Mouse (Mus musculus): ENCODE data around the gene Btbd17. TPM values are rescaled to one million over a fixed set of nuclear protein-coding genes. Genes with fewer than 3 reads are reported as not detected.
A peak's percentile ranks its signal among the peaks of the same experiment; 100 is the strongest.

Gene Btbd17
- polyA plus RNA-seq, 1 experiment from 2014 or later, result 0.47 TPM

DNA sequence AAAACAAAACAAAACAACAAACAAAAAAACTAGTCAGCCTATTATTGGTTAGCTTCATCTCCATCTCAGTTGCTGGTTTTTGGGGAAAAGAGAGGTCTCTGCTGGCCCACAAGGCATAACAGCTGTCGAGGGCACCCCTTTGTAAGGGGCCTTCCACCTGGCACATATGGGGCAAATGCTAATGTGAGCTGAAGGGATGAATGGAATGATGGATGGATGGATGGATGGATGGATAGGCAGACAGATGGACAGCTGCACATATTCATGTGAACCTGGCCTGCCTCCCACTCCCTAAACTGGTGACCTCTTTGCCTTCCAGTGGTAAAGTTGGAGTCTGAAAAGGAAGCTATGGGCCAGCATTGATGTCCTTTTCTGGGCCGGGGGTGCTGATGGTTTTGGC lies 11.3 kb upstream of the Btbd17 start:
- Histone ChIP-seq H3K27ac (ENCODE audit: low read length) (no peak overlapping the region), H3K4me1 (ENCODE audit: insufficient read depth, low read length) (peaks cover 25% of the 10 kb centered on the region), H3K9me3 (ENCODE audit: low read length) (no peaks in the 10 kb centered on the region), H3K9ac (replicated peaks; ENCODE audit: low read length) (no peak overlapping the region), H3K27me3 (ENCODE audit: insufficient read depth, low read length) (no peaks in the 10 kb centered on the region), H3K4me3 (ENCODE audit: low read length) (no peak overlapping the region), H3K36me3 (ENCODE audit: insufficient read depth, low read length) (no peaks in the 10 kb centered on the region), H3K4me2 (replicated peaks; ENCODE audit: low read depth, low read length) (no peak overlapping the region)
- no peak for ATAC-seq (ENCODE audit: low FRiP score, low TSS enrichment)
- 74% methylated on average over 2 of the region's 2 CpGs for WGBS

DNA sequence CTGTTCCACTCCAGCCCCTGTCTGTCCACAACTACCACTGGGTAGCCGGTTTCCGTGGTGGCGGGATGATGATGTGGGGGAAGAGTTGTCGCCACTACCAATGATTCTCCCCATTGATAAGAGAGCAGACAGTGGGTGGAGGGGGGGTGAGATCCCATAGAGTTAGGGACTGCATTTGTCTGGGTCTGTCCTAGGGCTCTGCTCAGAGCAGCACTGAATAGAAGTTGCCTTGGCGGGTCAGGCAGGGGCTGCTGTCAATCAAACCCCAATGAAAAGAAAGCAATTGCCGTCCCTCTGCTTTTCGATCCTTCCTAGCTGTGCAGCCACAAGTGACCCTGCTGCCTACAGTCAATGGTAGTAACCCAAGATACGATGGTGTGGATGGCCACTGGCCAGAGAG lies 8.2 kb upstream of the Btbd17 start:
- Histone ChIP-seq H3K4me3 (ENCODE audit: low read length) (no peak overlapping the region), H3K9me3 (ENCODE audit: low read length) (no peaks in the 10 kb centered on the region), H3K4me1 (ENCODE audit: insufficient read depth, low read length) (peaks cover 14% of the 10 kb centered on the region; the same call in 1 of the 2 replicates), H3K27ac (ENCODE audit: low read length) (no peak overlapping the region), H3K27me3 (ENCODE audit: insufficient read depth, low read length) (no peaks in the 10 kb centered on the region), H3K36me3 (ENCODE audit: insufficient read depth, low read length) (no peaks in the 10 kb centered on the region), H3K4me2 (replicated peaks; ENCODE audit: low read depth, low read length) (no peak overlapping the region), H3K9ac (replicated peaks; ENCODE audit: low read length) (no peak overlapping the region)
- 60% methylated on average over 8 of the region's 8 CpGs for WGBS
- ATAC-seq (ENCODE audit: low FRiP score, low TSS enrichment), result no peak

GRCm38 (mm10) chr11:114802540-114803267 lies 7.0 kb upstream of the Btbd17 start:
- Histone ChIP-seq H3K9me3 (ENCODE audit: low read length) (no peaks in the 10 kb centered on the region), H3K4me2 (replicated peaks; ENCODE audit: low read depth, low read length) (no peak overlapping the region), H3K36me3 (ENCODE audit: insufficient read depth, low read length) (no peaks in the 10 kb centered on the region), H3K9ac (replicated peaks; ENCODE audit: low read length) (no peak overlapping the region), H3K27ac (ENCODE audit: low read length) (no peak overlapping the region), H3K4me1 (ENCODE audit: insufficient read depth, low read length) (peaks cover 10% of the 10 kb centered on the region; the same call in 1 of the 2 replicates), H3K4me3 (ENCODE audit: low read length) (no peak overlapping the region), H3K27me3 (ENCODE audit: insufficient read depth, low read length) (no peaks in the 10 kb centered on the region)
- 59% methylated on average over 15 of the region's 15 CpGs for WGBS
- no peak; the same call in 1 of the 2 replicates for ATAC-seq (ENCODE audit: low FRiP score, low TSS enrichment)

- Histone ChIP-seq H3K9me3 (ENCODE audit: low read length) (no peaks in the 10 kb centered on the region), H3K27me3 (ENCODE audit: insufficient read depth, low read length) (no peaks in the 10 kb centered on the region), H3K4me2 (replicated peaks; ENCODE audit: low read depth, low read length) (no peak overlapping the region), H3K9ac (replicated peaks; ENCODE audit: low read length) (no peak overlapping the region), H3K36me3 (ENCODE audit: insufficient read depth, low read length) (no peaks in the 10 kb centered on the region), H3K27ac (ENCODE audit: low read length) (no peak overlapping the region), H3K4me1 (ENCODE audit: insufficient read depth, low read length) (peaks cover 5% of the 10 kb centered on the region; the same call in 1 of the 2 replicates), H3K4me3 (ENCODE audit: low read length) (no peak overlapping the region)
- 100% methylated on average over 1 of the region's 1 CpGs for WGBS
- ATAC-seq (ENCODE audit: low FRiP score, low TSS enrichment), result no peak
These were observed 6.2 kb upstream of the Btbd17 start for GRCm38 (mm10) chr11:114801906-114802305.

- H3K4me2 ChIP-seq (replicated peaks; ENCODE audit: low read depth, low read length), result no peak within 1 kb of the TSS
- H3K9me3 ChIP-seq (ENCODE audit: low read length), result no peaks in the 10 kb centered on the region
- no peak for ATAC-seq (ENCODE audit: low FRiP score, low TSS enrichment)
- H3K4me1 ChIP-seq (ENCODE audit: insufficient read depth, low read length), result peaks cover 28% of the 10 kb centered on the region
- H3K27ac ChIP-seq (ENCODE audit: low read length), result no peak within 1 kb of the TSS
- H3K9ac ChIP-seq (replicated peaks; ENCODE audit: low read length), result no peak within 1 kb of the TSS
- 91% methylated on average over 3 of the region's 3 CpGs for WGBS
- no peak within 1 kb of the TSS for H3K4me3 ChIP-seq (ENCODE audit: low read length)
- H3K27me3 ChIP-seq (ENCODE audit: insufficient read depth, low read length), result peaks cover 5% of the 10 kb centered on the region
- H3K36me3 ChIP-seq (ENCODE audit: insufficient read depth, low read length), result no peaks in the 10 kb centered on the region
These were observed 2.9 kb upstream of the Btbd17 start, which contains the start of gene Gpr142 for GRCm38 (mm10) chr11:114798624-114799023. Gene Gpr142 (plus strand): TSS chr11:114798924.

GRCm38 (mm10) chr11:114797981-114798380 lies 2.2 kb upstream of the Btbd17 start:
- Histone ChIP-seq H3K36me3 (ENCODE audit: insufficient read depth, low read length) (no peaks in the 10 kb centered on the region), H3K4me1 (ENCODE audit: insufficient read depth, low read length) (peaks cover 30% of the 10 kb centered on the region), H3K27ac (ENCODE audit: low read length) (no peak overlapping the region), H3K9me3 (ENCODE audit: low read length) (no peaks in the 10 kb centered on the region), H3K4me3 (ENCODE audit: low read length) (no peak overlapping the region), H3K27me3 (ENCODE audit: insufficient read depth, low read length) (peaks cover 11% of the 10 kb centered on the region), H3K4me2 (replicated peaks; ENCODE audit: low read depth, low read length) (no peak overlapping the region), H3K9ac (replicated peaks; ENCODE audit: low read length) (no peak overlapping the region)
- WGBS, result 82% methylated on average over 3 of the region's 3 CpGs
- ATAC-seq (ENCODE audit: low FRiP score, low TSS enrichment), result no peak

GRCm38 (mm10) chr11:114797176-114797575 lies 1.4 kb upstream of the Btbd17 start:
- H3K9me3 ChIP-seq (ENCODE audit: low read length), result no peaks in the 10 kb centered on the region
- no peak overlapping the region for H3K27ac ChIP-seq (ENCODE audit: low read length)
- peaks cover 19% of the 10 kb centered on the region for H3K27me3 ChIP-seq (ENCODE audit: insufficient read depth, low read length)
- H3K4me2 ChIP-seq (replicated peaks; ENCODE audit: low read depth, low read length), result no peak overlapping the region
- H3K9ac ChIP-seq (replicated peaks; ENCODE audit: low read length), result no peak overlapping the region
- no peaks in the 10 kb centered on the region for H3K36me3 ChIP-seq (ENCODE audit: insufficient read depth, low read length)
- 89% methylated on average over 7 of the region's 7 CpGs for WGBS
- H3K4me3 ChIP-seq (ENCODE audit: low read length), result no peak overlapping the region
- ATAC-seq (ENCODE audit: low FRiP score, low TSS enrichment), result no peak
- peaks cover 30% of the 10 kb centered on the region for H3K4me1 ChIP-seq (ENCODE audit: insufficient read depth, low read length)

DNA sequence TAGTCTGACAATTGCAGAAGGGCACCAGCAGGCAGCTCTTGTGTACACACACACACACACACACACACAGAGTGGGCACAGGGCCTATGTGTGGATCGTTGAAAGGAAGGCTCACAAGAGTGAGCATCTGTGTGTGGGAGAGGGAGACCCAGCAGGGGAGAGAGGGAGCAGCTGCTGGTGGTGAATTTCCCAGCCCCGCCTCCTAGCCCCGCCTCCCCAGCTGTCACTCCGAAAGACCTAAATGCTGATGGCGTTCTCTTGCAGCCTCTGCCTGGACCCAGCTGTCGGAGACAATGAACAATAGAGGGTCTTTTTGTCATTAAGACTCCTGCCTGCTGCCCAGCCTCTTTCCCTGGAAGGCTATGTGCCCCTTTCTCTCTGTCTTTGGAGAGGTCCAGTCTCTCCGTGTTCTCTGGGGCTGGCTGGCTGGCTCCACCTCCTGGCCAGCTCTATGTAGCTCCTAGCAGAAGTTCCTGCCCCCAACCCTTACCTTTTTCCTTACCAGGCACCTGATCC lies 456 bp downstream of the Btbd17 start:
- peaks cover 38% of the 10 kb centered on the region for H3K4me1 ChIP-seq (ENCODE audit: insufficient read depth, low read length)
- ATAC-seq (ENCODE audit: low FRiP score, low TSS enrichment), result peak; percentile 87
- H3K4me3 ChIP-seq (ENCODE audit: low read length), result peak overlapping the region; percentile 42
- peak overlapping the region; percentile 57 for H3K4me2 ChIP-seq (replicated peaks; ENCODE audit: low read depth, low read length)
- no peak overlapping the region for H3K9ac ChIP-seq (replicated peaks; ENCODE audit: low read length)
- H3K27me3 ChIP-seq (ENCODE audit: insufficient read depth, low read length), result peaks cover 38% of the 10 kb centered on the region
- WGBS, result 1% methylated on average over 7 of the region's 7 CpGs
- 0 out of 2 replicates have a peak overlapping the region, but pooled peaks have one; percentile 19 for H3K27ac ChIP-seq (ENCODE audit: low read length)
- H3K9me3 ChIP-seq (ENCODE audit: low read length), result no peaks in the 10 kb centered on the region
- no peaks in the 10 kb centered on the region for H3K36me3 ChIP-seq (ENCODE audit: insufficient read depth, low read length)

- H3K4me2 ChIP-seq (replicated peaks; ENCODE audit: low read depth, low read length), result peak overlapping the region; percentile 57
- no peak for ATAC-seq (ENCODE audit: low FRiP score, low TSS enrichment)
- WGBS, result 55% methylated on average over 4 of the region's 4 CpGs
- no peaks in the 10 kb centered on the region for H3K36me3 ChIP-seq (ENCODE audit: insufficient read depth, low read length)
- peaks cover 44% of the 10 kb centered on the region for H3K27me3 ChIP-seq (ENCODE audit: insufficient read depth, low read length)
- H3K9me3 ChIP-seq (ENCODE audit: low read length), result no peaks in the 10 kb centered on the region
- no peak overlapping the region for H3K4me3 ChIP-seq (ENCODE audit: low read length)
- H3K4me1 ChIP-seq (ENCODE audit: insufficient read depth, low read length), result peaks cover 38% of the 10 kb centered on the region
- H3K27ac ChIP-seq (ENCODE audit: low read length), result 0 out of 2 replicates have a peak overlapping the region, but pooled peaks have one; percentile 19
- no peak overlapping the region for H3K9ac ChIP-seq (replicated peaks; ENCODE audit: low read length)
These were observed 1.1 kb downstream of the Btbd17 start for GRCm38 (mm10) chr11:114794691-114795090.

- Histone ChIP-seq H3K27ac (ENCODE audit: low read length) (no peak overlapping the region), H3K4me1 (ENCODE audit: insufficient read depth, low read length) (peaks cover 44% of the 10 kb centered on the region), H3K4me3 (ENCODE audit: low read length) (no peak overlapping the region), H3K4me2 (replicated peaks; ENCODE audit: low read depth, low read length) (no peak overlapping the region), H3K36me3 (ENCODE audit: insufficient read depth, low read length) (no peaks in the 10 kb centered on the region), H3K27me3 (ENCODE audit: insufficient read depth, low read length) (peaks cover 51% of the 10 kb centered on the region), H3K9ac (replicated peaks; ENCODE audit: low read length) (no peak overlapping the region), H3K9me3 (ENCODE audit: low read length) (no peaks in the 10 kb centered on the region)
- no peak for ATAC-seq (ENCODE audit: low FRiP score, low TSS enrichment)
- WGBS, result 60% methylated on average over 19 of the region's 19 CpGs
These were observed 1.7 kb downstream of the Btbd17 start for GRCm38 (mm10) chr11:114793868-114794545.

Data from kidney, embryonic 16.5 days (tissue).